Mouse (Mus musculus) heart, embryonic 12.5 days (tissue): ENCODE measurements at regions not wholly inside any gene's neighbourhood (a gene's known extent, or its start where the extent isn't known, plus 50 kb on each side); places are given as distances from the start of the nearest gene placed in this dataset.

Source experiments
- ATAC-seq: fragments of 200-750 bp; cut with Nextera tagmentation; 2 replicates; pipeline ENCODE4 v1.8.0; 2017; ENCODE audit warnings: moderate TSS enrichment, moderate library complexity; ENCODE audit not compliant: insufficient number of reproducible peaks, low FRiP score
- H3K27ac ChIP-seq: fragments of 300-500 bp; sonication (generic); 2 replicates; pipeline ENCODE4 v1.5.1; 2016; ENCODE audit warnings: mild to moderate bottlenecking, moderate library complexity; ENCODE audit not compliant: poor library complexity, severe bottlenecking
- H3K27me3 ChIP-seq: fragments of 300-500 bp; sonication (generic); replicated peaks from 2 replicates; pipeline ENCODE4 v1.6.1; 2016; ENCODE audit warnings: mild to moderate bottlenecking, moderate library complexity
- H3K36me3 ChIP-seq: fragments of 300-500 bp; sonication (generic); 2 replicates; pipeline ENCODE4 v1.6.1; 2016; ENCODE audit warnings: mild to moderate bottlenecking, moderate library complexity
- H3K4me1 ChIP-seq: fragments of 300-500 bp; sonication (generic); replicated peaks from 2 replicates; pipeline ENCODE4 v1.6.1; 2016; ENCODE audit warnings: mild to moderate bottlenecking
- H3K4me2 ChIP-seq: fragments of 300-500 bp; sonication (generic); 2 replicates; pipeline ENCODE4 v1.6.1; 2016; ENCODE audit warnings: mild to moderate bottlenecking, moderate library complexity
- H3K4me3 ChIP-seq: fragments of 300-500 bp; sonication (generic); 2 replicates; pipeline ENCODE4 v1.5.1; 2016; ENCODE audit warnings: mild to moderate bottlenecking
- H3K9ac ChIP-seq: fragments of 300-500 bp; sonication (generic); 2 replicates; pipeline ENCODE4 v1.6.1; 2016; ENCODE audit warnings: mild to moderate bottlenecking, moderate library complexity
- H3K9me3 ChIP-seq: fragments of 300-500 bp; sonication (generic); replicated peaks from 2 replicates; pipeline ENCODE4 v1.6.1; 2016; ENCODE audit warnings: mild to moderate bottlenecking, moderate library complexity
- WGBS: fragments of 180-500 bp; shearing (Covaris S2); methylation state at CpG from one replicate; pipeline ENCODE4 v1.1.7; 2016; 5-methylcytosine and 5-hydroxymethylcytosine counted together

GRCm38 (mm10) chr17:80891656-80892055 is 52.8 kb upstream of the Tmem178 start:
- peak; percentile 57; the same call in 1 of the 2 replicates for ATAC-seq
- H3K9ac ChIP-seq: no peak overlapping the region
- H3K27ac ChIP-seq: peak overlapping the region; percentile 77

GRCm38 (mm10) chr17:80889095-80889494 is 55.3 kb upstream of the Tmem178 start:
- no peak overlapping the region for H3K27ac ChIP-seq
- H3K9me3 ChIP-seq: no peaks in the 10 kb centered on the region
- no peak overlapping the region for H3K4me3 ChIP-seq
- peaks cover 44% of the 10 kb centered on the region for H3K4me1 ChIP-seq
- H3K36me3 ChIP-seq: no peaks in the 10 kb centered on the region
- no peaks in the 10 kb centered on the region for H3K27me3 ChIP-seq
- ATAC-seq: no peak
- 73% methylated on average over 4 of the region's 4 CpGs for WGBS
- no peak overlapping the region for H3K4me2 ChIP-seq
- H3K9ac ChIP-seq: no peak overlapping the region

More at GRCm38 (mm10) chr17:80891656-80892055, 52.8 kb upstream of the Tmem178 start:
- Histone ChIP-seq H3K4me1 (peaks cover 33% of the 10 kb centered on the region), H3K4me3 (no peak overlapping the region), H3K4me2 (no peak overlapping the region), H3K27me3 (no peaks in the 10 kb centered on the region), H3K9me3 (no peaks in the 10 kb centered on the region), H3K36me3 (no peaks in the 10 kb centered on the region)
- 13% methylated on average over 5 of the region's 5 CpGs for WGBS

GRCm38 (mm10) chr17:80887749-80888119 is 56.7 kb upstream of the Tmem178 start:
- no peak for ATAC-seq

GRCm38 (mm10) chr17:80887021-80887748 is 57.2 kb upstream of the Tmem178 start:
- Histone ChIP-seq H3K9me3 (no peaks in the 10 kb centered on the region), H3K27ac (peak overlapping the region; percentile 79), H3K4me1 (peaks cover 43% of the 10 kb centered on the region), H3K4me3 (no peak overlapping the region), H3K36me3 (no peaks in the 10 kb centered on the region), H3K9ac (no peak overlapping the region), H3K4me2 (peak overlapping the region; percentile 40), H3K27me3 (no peaks in the 10 kb centered on the region)
- 50% methylated on average over 18 of the region's 18 CpGs for WGBS
- ATAC-seq: no peak

More at GRCm38 (mm10) chr17:80887749-80888119, 56.7 kb upstream of the Tmem178 start:
- H3K27ac ChIP-seq: peak overlapping the region; percentile 79
- no peaks in the 10 kb centered on the region for H3K9me3 ChIP-seq
- no peak overlapping the region for H3K4me3 ChIP-seq
- peak overlapping the region; percentile 40 for H3K4me2 ChIP-seq
- no peaks in the 10 kb centered on the region for H3K27me3 ChIP-seq
- H3K36me3 ChIP-seq: no peaks in the 10 kb centered on the region
- 31% methylated on average over 8 of the region's 8 CpGs for WGBS
- no peak overlapping the region; the same call in 1 of the 2 replicates for H3K9ac ChIP-seq
- peaks cover 44% of the 10 kb centered on the region for H3K4me1 ChIP-seq

GRCm38 (mm10) chr17:80886211-80886701 is 58.2 kb upstream of the Tmem178 start:
- Histone ChIP-seq H3K9me3 (no peaks in the 10 kb centered on the region), H3K4me1 (peaks cover 35% of the 10 kb centered on the region), H3K4me3 (no peak overlapping the region), H3K9ac (no peak overlapping the region), H3K4me2 (no peak overlapping the region), H3K27ac (peak overlapping the region; percentile 65; the same call in 1 of the 2 replicates), H3K27me3 (no peaks in the 10 kb centered on the region), H3K36me3 (no peaks in the 10 kb centered on the region)
- 34% methylated on average over 3 of the region's 3 CpGs for WGBS
- no peak for ATAC-seq

DNA sequence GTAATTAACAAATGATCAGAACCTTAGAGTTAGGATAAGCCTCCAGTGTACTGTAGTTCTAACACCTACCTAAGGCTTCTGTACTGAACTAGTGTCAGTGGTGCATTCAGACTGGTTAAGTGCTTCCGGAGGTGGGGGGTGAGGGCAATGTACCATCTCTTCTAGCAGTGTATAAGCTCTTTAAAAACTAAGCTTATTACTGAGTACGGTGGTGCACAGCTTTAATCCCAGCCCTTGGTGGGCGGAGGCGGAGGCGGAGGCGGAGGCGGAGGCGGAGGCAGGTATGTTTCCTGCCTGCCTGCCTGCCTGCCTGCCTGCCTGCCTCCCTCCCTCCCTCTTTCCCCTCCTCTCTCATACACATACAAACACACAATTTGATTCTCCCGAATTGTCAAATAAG is 58.7 kb upstream of the Tmem178 start:
- Histone ChIP-seq H3K4me2 (no peak overlapping the region), H3K9ac (no peak overlapping the region), H3K9me3 (no peaks in the 10 kb centered on the region), H3K36me3 (no peaks in the 10 kb centered on the region), H3K4me3 (no peak overlapping the region), H3K27ac (no peak overlapping the region), H3K27me3 (no peaks in the 10 kb centered on the region), H3K4me1 (peaks cover 31% of the 10 kb centered on the region)
- no peak for ATAC-seq
- 79% methylated on average over 9 of the region's 9 CpGs for WGBS

- Histone ChIP-seq H3K36me3 (no peaks in the 10 kb centered on the region), H3K4me1 (peaks cover 31% of the 10 kb centered on the region), H3K27me3 (no peaks in the 10 kb centered on the region), H3K27ac (no peak overlapping the region), H3K4me3 (no peak overlapping the region), H3K4me2 (no peak overlapping the region), H3K9me3 (no peaks in the 10 kb centered on the region), H3K9ac (no peak overlapping the region)
- WGBS: 66% methylated on average over 2 of the region's 2 CpGs
- ATAC-seq: no peak
These were observed 59.5 kb upstream of the Tmem178 start for GRCm38 (mm10) chr17:80884886-80885285.

GRCm38 (mm10) chr17:80882476-80882875 is 62.0 kb upstream of the Tmem178 start:
- Histone ChIP-seq H3K27me3 (no peaks in the 10 kb centered on the region), H3K4me2 (no peak overlapping the region), H3K9ac (no peak overlapping the region), H3K9me3 (no peaks in the 10 kb centered on the region), H3K4me3 (no peak overlapping the region), H3K27ac (no peak overlapping the region), H3K36me3 (no peaks in the 10 kb centered on the region), H3K4me1 (peaks cover 17% of the 10 kb centered on the region)
- 73% methylated on average over 3 of the region's 3 CpGs for WGBS
- ATAC-seq: no peak

- Histone ChIP-seq H3K9ac (no peak overlapping the region), H3K27ac (no peak overlapping the region), H3K4me2 (no peak overlapping the region), H3K4me1 (0 out of 2 replicates have a peak, but pooled peaks cover 3% of the 10 kb centered on the region), H3K9me3 (no peaks in the 10 kb centered on the region), H3K4me3 (no peak overlapping the region), H3K27me3 (no peaks in the 10 kb centered on the region), H3K36me3 (no peaks in the 10 kb centered on the region)
- 80% methylated on average over 4 of the region's 4 CpGs for WGBS
- no peak for ATAC-seq
These were observed 64.1 kb upstream of the Tmem178 start for GRCm38 (mm10) chr17:80880325-80880724.

GRCm38 (mm10) chr17:80875352-80876044 is 68.9 kb upstream of the Tmem178 start:
- peak; percentile 29; the same call in 1 of the 2 replicates for ATAC-seq
- no peaks in the 10 kb centered on the region for H3K9me3 ChIP-seq
- 44% methylated on average over 7 of the region's 7 CpGs for WGBS
- H3K9ac ChIP-seq: no peak overlapping the region
- no peak overlapping the region for H3K27ac ChIP-seq
- 0 out of 2 replicates have a peak, but pooled peaks cover 6% of the 10 kb centered on the region for H3K4me1 ChIP-seq
- H3K36me3 ChIP-seq: no peaks in the 10 kb centered on the region
- H3K27me3 ChIP-seq: no peaks in the 10 kb centered on the region
- no peak overlapping the region for H3K4me3 ChIP-seq
- no peak overlapping the region for H3K4me2 ChIP-seq

GRCm38 (mm10) chr17:80870965-80871364 is 73.5 kb upstream of the Tmem178 start:
- Histone ChIP-seq H3K27me3 (no peaks in the 10 kb centered on the region), H3K4me1 (0 out of 2 replicates have a peak, but pooled peaks cover 6% of the 10 kb centered on the region), H3K4me3 (no peak overlapping the region), H3K9ac (no peak overlapping the region), H3K36me3 (no peaks in the 10 kb centered on the region), H3K4me2 (no peak overlapping the region), H3K9me3 (no peaks in the 10 kb centered on the region), H3K27ac (no peak overlapping the region)
- 71% methylated on average over 4 of the region's 4 CpGs for WGBS
- no peak for ATAC-seq
